Mouse (Mus musculus) cerebellum, adult 2 months (tissue): ENCODE results near the gene Acpp.

Experiments used
- CTCF ChIP-seq: fragments of 200-500 bp; IDR thresholded peaks from 2 replicates; pipeline ENCODE4 v1.5.1; 2011; ENCODE audit warnings: low read depth, mild to moderate bottlenecking, control low read depth, low read length, moderate library complexity, borderline replicate concordance; ENCODE audit not compliant: insufficient read depth
- POLR2A ChIP-seq: fragments of 200-500 bp; IDR thresholded peaks from 2 replicates; pipeline ENCODE4 v1.6.1; 2011; ENCODE audit warnings: low read length, control low read depth, borderline replicate concordance; ENCODE audit not compliant: insufficient read depth

DNA sequence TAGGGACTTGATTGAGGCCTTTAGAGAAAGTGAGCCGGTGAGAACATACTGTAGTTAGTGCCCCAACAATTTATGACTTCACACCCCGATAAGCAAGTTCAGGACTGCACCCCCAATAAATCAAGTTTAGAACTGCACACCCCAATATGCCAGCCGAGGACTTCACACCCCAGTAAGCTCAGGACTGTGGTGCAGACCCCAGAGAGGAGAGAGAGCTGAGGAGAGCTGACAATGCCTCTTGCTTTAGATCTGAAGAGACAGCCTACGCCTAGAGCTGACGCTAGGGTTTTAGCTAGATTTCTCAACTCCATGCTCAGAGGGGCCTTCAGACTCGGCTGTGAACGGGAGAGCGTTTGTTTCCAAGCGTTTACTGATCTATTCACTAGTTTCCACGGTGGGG, 32.7 kb downstream of the Acpp start:
- TF ChIP-seq CTCF (no peak), POLR2A (no peak)
